In genomic region chr1:159570270-159570669, GRCm38 (mm10) we compare ENCODE assay signal across 12 mouse cellular contexts. TPM values are rescaled to one million over a fixed set of nuclear protein-coding genes. Genes with fewer than 3 reads are reported as not detected.
A peak's percentile ranks its signal among the peaks of the same experiment; 100 is the strongest.
DNase-seq lines count a peak whose midpoint lies in the region; ATAC-seq and TF ChIP-seq lines count a peak whose summit lies in the region.
"Had no signal": no experiment of that assay in that cellular context is flagged by ENCODE, and none has a peak within 500 bp of the region (broad histone marks: within the 10 kb centered on the region; RNA-seq: fewer than 3 reads in every experiment).

No protein-coding gene starts in this region.

- H3K27ac ChIP-seq in heart, embryonic 11.5 days (ENCODE audit: low read depth, low read length), result no peak overlapping the region
- peak overlapping the region; percentile 30; the same call in 1 of the 2 replicates for H3K27ac ChIP-seq in heart, embryonic 15.5 days
- H3K27ac ChIP-seq in midbrain, embryonic 11.5 days (ENCODE audit: low read depth, low read length), result no peak overlapping the region

- no peak for TF ChIP-seq POLR2A in brain, embryonic 14.5 days (IDR thresholded peaks at IDR 0.05; ENCODE audit: borderline replicate concordance, extremely low read depth, insufficient read depth, insufficient read length, poor library complexity, severe bottlenecking)

- DNase-seq in heart, postnatal 4 days, result no peak
- DNase-seq in brain, embryonic 14.5 days (ENCODE audit: low read depth), result peak; percentile 79
- DNase-seq in midbrain, embryonic 11.5 days (ENCODE audit: low spot score, missing footprints), result peak; percentile 83
- DNase-seq in kidney, postnatal 36 days, result no peak
- no peak for DNase-seq in adrenal gland, postnatal 14 days
- DNase-seq in gastrocnemius, adult 18-20 months (ENCODE audit: low spot score), result no peak
- DNase-seq: cerebellum, adult 9-10 months had no signal

- no peak overlapping the region for H3K4me3 ChIP-seq in heart, embryonic 11.5 days (ENCODE audit: low read depth, low read length)
- H3K4me3 ChIP-seq in heart, embryonic 15.5 days, result no peak overlapping the region
- no peak overlapping the region for H3K4me3 ChIP-seq in midbrain, embryonic 11.5 days (ENCODE audit: low read depth, low read length)
- H3K4me3 ChIP-seq: megakaryocyte, embryonic 14.5 days had no signal

- ATAC-seq in heart, embryonic 11.5 days (replicated peaks; ENCODE audit: insufficient number of reproducible peaks, low FRiP score, low TSS enrichment), result no peak
- ATAC-seq in heart, embryonic 15.5 days (replicated peaks; ENCODE audit: insufficient number of reproducible peaks, insufficient read depth, low FRiP score, low read depth), result no peak
- ATAC-seq in midbrain, embryonic 11.5 days (ENCODE audit: low FRiP score), result peak; percentile 81
- ATAC-seq: Patski had no signal

- no peaks in the 10 kb centered on the region for H3K4me1 ChIP-seq in heart, embryonic 11.5 days (ENCODE audit: control insufficient read depth, insufficient read depth, low read length)
- no peaks in the 10 kb centered on the region for H3K4me1 ChIP-seq in heart, embryonic 15.5 days (replicated peaks)
- no peaks in the 10 kb centered on the region for H3K4me1 ChIP-seq in midbrain, embryonic 11.5 days (ENCODE audit: control insufficient read depth, insufficient read depth, low read length)
- H3K4me1 ChIP-seq: megakaryocyte, embryonic 14.5 days had no signal

- 31% methylated on average over 8 of the region's 8 CpGs for WGBS in heart, embryonic 11.5 days (ENCODE audit: insufficient replicate concordance)
- 24% methylated on average over 8 of the region's 8 CpGs for WGBS in heart, embryonic 15.5 days
- WGBS in midbrain, embryonic 11.5 days, result 27% methylated on average over 8 of the region's 8 CpGs

- H3K9me3 ChIP-seq in heart, embryonic 11.5 days (replicated peaks; ENCODE audit: control insufficient read depth, low read length), result no peaks in the 10 kb centered on the region
- no peaks in the 10 kb centered on the region for H3K9me3 ChIP-seq in heart, embryonic 15.5 days (replicated peaks)
- H3K9me3 ChIP-seq in midbrain, embryonic 11.5 days (ENCODE audit: control insufficient read depth, low read length), result no peaks in the 10 kb centered on the region
- H3K9me3 ChIP-seq: megakaryocyte, embryonic 14.5 days had no signal

- no peaks in the 10 kb centered on the region; the same call in 1 of the 2 replicates for H3K27me3 ChIP-seq in heart, embryonic 11.5 days (ENCODE audit: control insufficient read depth, insufficient read depth, low read length)
- H3K27me3 ChIP-seq in heart, embryonic 15.5 days, result no peaks in the 10 kb centered on the region
- no peaks in the 10 kb centered on the region for H3K27me3 ChIP-seq in midbrain, embryonic 11.5 days (ENCODE audit: control insufficient read depth, insufficient read depth, low read length)
- H3K27me3 ChIP-seq: megakaryocyte, embryonic 14.5 days had no signal

- H3K4me2 ChIP-seq in heart, embryonic 11.5 days, result peak overlapping the region; percentile 29
- H3K4me2 ChIP-seq in heart, embryonic 15.5 days, result no peak overlapping the region
- H3K4me2 ChIP-seq in midbrain, embryonic 11.5 days, result 0 out of 2 replicates have a peak overlapping the region, but pooled peaks have one; percentile 5

- H3K36me3 ChIP-seq in heart, embryonic 11.5 days (ENCODE audit: control insufficient read depth, insufficient read depth, low read length), result no peaks in the 10 kb centered on the region
- H3K36me3 ChIP-seq in heart, embryonic 15.5 days, result no peaks in the 10 kb centered on the region
- H3K36me3 ChIP-seq in midbrain, embryonic 11.5 days (ENCODE audit: control insufficient read depth, insufficient read depth, low read length), result no peaks in the 10 kb centered on the region

- no peak overlapping the region for H3K9ac ChIP-seq in heart, embryonic 11.5 days (ENCODE audit: low read depth, low read length)
- H3K9ac ChIP-seq in heart, embryonic 15.5 days, result no peak overlapping the region
- no peak overlapping the region for H3K9ac ChIP-seq in midbrain, embryonic 11.5 days (ENCODE audit: low read length)

- no peak for TF ChIP-seq CTCF in brain, embryonic 14.5 days (IDR thresholded peaks at IDR 0.05; ENCODE audit: borderline replicate concordance, extremely low read depth, insufficient read depth, insufficient read length)

RNA-seq across cellular contexts. Expression of gene Tnr, which starts 46.7 kb away (rescaled TPM):
- polyA plus RNA-seq in heart, embryonic 11.5 days (2014; fragmentation: Nextera tagmentation; extraction: Ambion mirVana), result 0.15 and 0.33 TPM in 2 replicates
- total RNA-seq in heart, postnatal 4 days (2021), result under 1 TPM; 0.17 to 0.50 TPM
- 3.9 and 6.9 TPM in 2 replicates for polyA plus RNA-seq in brain, embryonic 14.5 days (2012; rRNA removed)
- polyA plus RNA-seq in heart, embryonic 15.5 days (2015; fragmentation: Nextera tagmentation; extraction: Ambion mirVana), result 0.01 and 0.04 TPM in 2 replicates
- polyA plus RNA-seq in midbrain, embryonic 11.5 days (2014; fragmentation: Nextera tagmentation; extraction: Ambion mirVana), result 0.16 and 0.77 TPM in 2 replicates
- total RNA-seq in adrenal gland, postnatal 14 days (2021), result 2.1 and 2.7 TPM in 2 replicates
- total RNA-seq in gastrocnemius, adult 18-20 months (2021), result not detected
- polyA plus RNA-seq: limb, embryonic 11.5 days had no signal

Comparison
In these comparisons a context has a peak if more than half of its experiments do, and no peak if none do; other contexts are left out.
1. DNase-seq: peak in brain, embryonic 14.5 days (single experiment) and midbrain, embryonic 11.5 days (single experiment); none in heart, postnatal 4 days (single experiment), kidney, postnatal 36 days (0 of 2), adrenal gland, postnatal 14 days (single experiment) and gastrocnemius, adult 18-20 months (single experiment).